Mouse (Mus musculus): Measurements from ENCODE around the gene Cyth3. TPM values are rescaled to one million over a fixed set of nuclear protein-coding genes. Genes with fewer than 3 reads are reported as not detected.

Cyth3 gene
- polyA plus RNA-seq, 1 experiment from 2014 or later = 29.1 TPM

- Histone ChIP-seq H3K4me2 (no peak overlapping the region), H3K9me3 (replicated peaks; ENCODE audit: control insufficient read depth, low read length) (no peaks in the 10 kb centered on the region), H3K4me1 (ENCODE audit: control insufficient read depth, insufficient read depth, low read length) (peaks cover 13% of the 10 kb centered on the region), H3K27ac (ENCODE audit: low read depth, low read length) (no peak overlapping the region), H3K36me3 (ENCODE audit: control insufficient read depth, insufficient read depth, low read length) (no peaks in the 10 kb centered on the region), H3K9ac (ENCODE audit: low read depth, low read length) (no peak overlapping the region), H3K27me3 (ENCODE audit: control insufficient read depth, insufficient read depth, low read length) (no peaks in the 10 kb centered on the region), H3K4me3 (ENCODE audit: low read depth, low read length) (no peak overlapping the region)
- ATAC-seq (replicated peaks; ENCODE audit: insufficient number of reproducible peaks, low FRiP score, low TSS enrichment) = no peak
- WGBS (ENCODE audit: insufficient replicate concordance) = 61% methylated on average over 4 of the region's 4 CpGs
These were observed 20.1 kb downstream of the Cyth3 start for GRCm38 (mm10) chr5:143642262-143642831.

- H3K27ac ChIP-seq (ENCODE audit: low read depth, low read length) = no peak overlapping the region
- H3K4me3 ChIP-seq (ENCODE audit: low read depth, low read length) = no peak overlapping the region
- no peak for ATAC-seq (replicated peaks; ENCODE audit: insufficient number of reproducible peaks, low FRiP score, low TSS enrichment)
- no peaks in the 10 kb centered on the region for H3K36me3 ChIP-seq (ENCODE audit: control insufficient read depth, insufficient read depth, low read length)
- WGBS (ENCODE audit: insufficient replicate concordance) = 71% methylated on average over 5 of the region's 5 CpGs
- 0 out of 2 replicates have a peak, but pooled peaks cover 2% of the 10 kb centered on the region for H3K9me3 ChIP-seq (replicated peaks; ENCODE audit: control insufficient read depth, low read length)
- H3K4me1 ChIP-seq (ENCODE audit: control insufficient read depth, insufficient read depth, low read length) = peaks cover 4% of the 10 kb centered on the region
- no peak overlapping the region for H3K4me2 ChIP-seq
- no peaks in the 10 kb centered on the region for H3K27me3 ChIP-seq (ENCODE audit: control insufficient read depth, insufficient read depth, low read length)
- no peak overlapping the region for H3K9ac ChIP-seq (ENCODE audit: low read depth, low read length)
These were observed 23.7 kb downstream of the Cyth3 start for GRCm38 (mm10) chr5:143645976-143646375.

- WGBS (ENCODE audit: insufficient replicate concordance) = 75% methylated on average over 2 of the region's 2 CpGs
- no peak overlapping the region for H3K9ac ChIP-seq (ENCODE audit: low read depth, low read length)
- H3K9me3 ChIP-seq (replicated peaks; ENCODE audit: control insufficient read depth, low read length) = 0 out of 2 replicates have a peak, but pooled peaks cover 2% of the 10 kb centered on the region
- no peaks in the 10 kb centered on the region for H3K36me3 ChIP-seq (ENCODE audit: control insufficient read depth, insufficient read depth, low read length)
- no peak overlapping the region for H3K4me2 ChIP-seq
- no peak overlapping the region for H3K27ac ChIP-seq (ENCODE audit: low read depth, low read length)
- H3K27me3 ChIP-seq (ENCODE audit: control insufficient read depth, insufficient read depth, low read length) = no peaks in the 10 kb centered on the region
- H3K4me3 ChIP-seq (ENCODE audit: low read depth, low read length) = no peak overlapping the region
- peaks cover 6% of the 10 kb centered on the region for H3K4me1 ChIP-seq (ENCODE audit: control insufficient read depth, insufficient read depth, low read length)
- ATAC-seq (replicated peaks; ENCODE audit: insufficient number of reproducible peaks, low FRiP score, low TSS enrichment) = no peak
These were observed 25.2 kb downstream of the Cyth3 start for GRCm38 (mm10) chr5:143647412-143647811.

- 0 out of 2 replicates have a peak, but pooled peaks cover 2% of the 10 kb centered on the region for H3K4me1 ChIP-seq (ENCODE audit: control insufficient read depth, insufficient read depth, low read length)
- no peaks in the 10 kb centered on the region for H3K36me3 ChIP-seq (ENCODE audit: control insufficient read depth, insufficient read depth, low read length)
- WGBS (ENCODE audit: insufficient replicate concordance) = 78% methylated on average over 2 of the region's 2 CpGs
- no peak overlapping the region for H3K4me2 ChIP-seq
- H3K27ac ChIP-seq (ENCODE audit: low read depth, low read length) = no peak overlapping the region
- H3K9me3 ChIP-seq (replicated peaks; ENCODE audit: control insufficient read depth, low read length) = 0 out of 2 replicates have a peak, but pooled peaks cover 2% of the 10 kb centered on the region
- H3K9ac ChIP-seq (ENCODE audit: low read depth, low read length) = no peak overlapping the region
- ATAC-seq (replicated peaks; ENCODE audit: insufficient number of reproducible peaks, low FRiP score, low TSS enrichment) = no peak
- no peak overlapping the region for H3K4me3 ChIP-seq (ENCODE audit: low read depth, low read length)
- no peaks in the 10 kb centered on the region for H3K27me3 ChIP-seq (ENCODE audit: control insufficient read depth, insufficient read depth, low read length)
These were observed 25.8 kb downstream of the Cyth3 start for GRCm38 (mm10) chr5:143648058-143648457.

GRCm38 (mm10) chr5:143649168-143649567 is 26.9 kb downstream of the Cyth3 start:
- Histone ChIP-seq H3K36me3 (ENCODE audit: control insufficient read depth, insufficient read depth, low read length) (no peaks in the 10 kb centered on the region), H3K4me1 (ENCODE audit: control insufficient read depth, insufficient read depth, low read length) (peaks cover 7% of the 10 kb centered on the region), H3K27ac (ENCODE audit: low read depth, low read length) (no peak overlapping the region), H3K4me2 (no peak overlapping the region), H3K9ac (ENCODE audit: low read depth, low read length) (no peak overlapping the region), H3K27me3 (ENCODE audit: control insufficient read depth, insufficient read depth, low read length) (no peaks in the 10 kb centered on the region), H3K9me3 (replicated peaks; ENCODE audit: control insufficient read depth, low read length) (0 out of 2 replicates have a peak, but pooled peaks cover 2% of the 10 kb centered on the region), H3K4me3 (ENCODE audit: low read depth, low read length) (no peak overlapping the region)
- no peak for ATAC-seq (replicated peaks; ENCODE audit: insufficient number of reproducible peaks, low FRiP score, low TSS enrichment)
- WGBS (ENCODE audit: insufficient replicate concordance) = 90% methylated on average over 6 of the region's 6 CpGs

GRCm38 (mm10) chr5:143651855-143652631 is 29.8 kb downstream of the Cyth3 start:
- H3K36me3 ChIP-seq (ENCODE audit: control insufficient read depth, insufficient read depth, low read length) = no peaks in the 10 kb centered on the region
- no peak overlapping the region for H3K4me3 ChIP-seq (ENCODE audit: low read depth, low read length)
- H3K4me2 ChIP-seq = no peak overlapping the region
- ATAC-seq (replicated peaks; ENCODE audit: insufficient number of reproducible peaks, low FRiP score, low TSS enrichment) = no peak
- H3K27me3 ChIP-seq (ENCODE audit: control insufficient read depth, insufficient read depth, low read length) = no peaks in the 10 kb centered on the region
- H3K4me1 ChIP-seq (ENCODE audit: control insufficient read depth, insufficient read depth, low read length) = peaks cover 36% of the 10 kb centered on the region
- H3K9ac ChIP-seq (ENCODE audit: low read depth, low read length) = no peak overlapping the region
- WGBS (ENCODE audit: insufficient replicate concordance) = 86% methylated on average over 8 of the region's 8 CpGs
- H3K27ac ChIP-seq (ENCODE audit: low read depth, low read length) = no peak overlapping the region
- H3K9me3 ChIP-seq (replicated peaks; ENCODE audit: control insufficient read depth, low read length) = 0 out of 2 replicates have a peak, but pooled peaks cover 2% of the 10 kb centered on the region

- WGBS (ENCODE audit: insufficient replicate concordance) = 90% methylated on average over 5 of the region's 5 CpGs
- H3K27me3 ChIP-seq (ENCODE audit: control insufficient read depth, insufficient read depth, low read length) = no peaks in the 10 kb centered on the region
- 0 out of 2 replicates have a peak, but pooled peaks cover 2% of the 10 kb centered on the region for H3K9me3 ChIP-seq (replicated peaks; ENCODE audit: control insufficient read depth, low read length)
- H3K9ac ChIP-seq (ENCODE audit: low read depth, low read length) = no peak overlapping the region
- H3K4me2 ChIP-seq = no peak overlapping the region
- no peak for ATAC-seq (replicated peaks; ENCODE audit: insufficient number of reproducible peaks, low FRiP score, low TSS enrichment)
- H3K27ac ChIP-seq (ENCODE audit: low read depth, low read length) = no peak overlapping the region
- no peaks in the 10 kb centered on the region for H3K36me3 ChIP-seq (ENCODE audit: control insufficient read depth, insufficient read depth, low read length)
- H3K4me1 ChIP-seq (ENCODE audit: control insufficient read depth, insufficient read depth, low read length) = peaks cover 40% of the 10 kb centered on the region
- no peak overlapping the region for H3K4me3 ChIP-seq (ENCODE audit: low read depth, low read length)
These were observed 31.2 kb downstream of the Cyth3 start for GRCm38 (mm10) chr5:143653497-143653896.

- 28% methylated on average over 7 of the region's 7 CpGs for whole genome bisulfite sequencing (ENCODE audit: insufficient replicate concordance)
- ATAC-seq (replicated peaks; ENCODE audit: insufficient number of reproducible peaks, low FRiP score, low TSS enrichment) = 0 out of 2 replicates have a peak, but pooled peaks have one; percentile 35
- peaks cover 44% of the 10 kb centered on the region for H3K4me1 ChIP-seq (ENCODE audit: control insufficient read depth, insufficient read depth, low read length)
These were observed 32.6 kb downstream of the Cyth3 start for GRCm38 (mm10) chr5:143654670-143655510.

More at GRCm38 (mm10) chr5:143654670-143655510, 32.6 kb downstream of the Cyth3 start:
- peak overlapping the region; percentile 72 for H3K27ac ChIP-seq (ENCODE audit: low read depth, low read length)
- H3K4me2 ChIP-seq = peak overlapping the region; percentile 34
- peak overlapping the region; percentile 4; the same call in 1 of the 2 replicates for H3K9ac ChIP-seq (ENCODE audit: low read depth, low read length)
- H3K27me3 ChIP-seq (ENCODE audit: control insufficient read depth, insufficient read depth, low read length) = no peaks in the 10 kb centered on the region
- H3K9me3 ChIP-seq (replicated peaks; ENCODE audit: control insufficient read depth, low read length) = no peaks in the 10 kb centered on the region
- H3K4me3 ChIP-seq (ENCODE audit: low read depth, low read length) = no peak overlapping the region
- no peaks in the 10 kb centered on the region for H3K36me3 ChIP-seq (ENCODE audit: control insufficient read depth, insufficient read depth, low read length)

All from heart, embryonic 11.5 days (tissue).